Mouse (Mus musculus) lung, postnatal 0 days (tissue): ENCODE measurements around the gene Engase. TPM values are rescaled to one million over a fixed set of nuclear protein-coding genes. Genes with fewer than 3 reads are reported as not detected.

Experiments
- ATAC-seq: fragments of 200-750 bp; cut with Nextera tagmentation; 2 replicates; pipeline ENCODE4 v1.8.0; 2017; ENCODE audit warnings: moderate library complexity
- DNase-seq: peaks from one replicate; pipeline ENCODE4 v3.0.0-alpha.2; 2016; ENCODE audit warnings: low spot score
- H3K27ac ChIP-seq: fragments of 300-500 bp; sonication (generic); 2 replicates; pipeline ENCODE4 v1.5.1; 2014; ENCODE audit warnings: antibody characterized with exemption, mild to moderate bottlenecking, low read length, mixed read lengths
- H3K27me3 ChIP-seq: fragments of 300-500 bp; sonication (generic); replicated peaks from 2 replicates; pipeline ENCODE4 v1.6.1; 2014; ENCODE audit warnings: low read length, mixed read lengths; ENCODE audit not compliant: insufficient read depth
- H3K36me3 ChIP-seq: fragments of 300-500 bp; sonication (generic); 2 replicates; pipeline ENCODE4 v1.6.1; 2014; ENCODE audit warnings: low read length, mixed read lengths; ENCODE audit not compliant: insufficient read depth
- H3K4me1 ChIP-seq: fragments of 300-500 bp; sonication (generic); 2 replicates; pipeline ENCODE4 v1.6.1; 2014; ENCODE audit warnings: antibody characterized with exemption, low read depth, low read length, mixed read lengths; ENCODE audit not compliant: insufficient read depth
- H3K4me2 ChIP-seq: fragments of 300-500 bp; sonication (generic); replicated peaks from 2 replicates; pipeline ENCODE4 v1.6.1; 2014; ENCODE audit warnings: low read depth, mild to moderate bottlenecking, low read length, moderate library complexity, mixed read lengths
- H3K4me3 ChIP-seq: fragments of 300-500 bp; sonication (generic); 2 replicates; pipeline ENCODE4 v1.5.1; 2014; ENCODE audit warnings: low read depth, low read length
- H3K9ac ChIP-seq: fragments of 300-500 bp; sonication (generic); replicated peaks from 2 replicates; pipeline ENCODE4 v1.6.1; 2014; ENCODE audit warnings: low read depth, mild to moderate bottlenecking
- H3K9me3 ChIP-seq: fragments of 300-500 bp; sonication (generic); 2 replicates; pipeline ENCODE4 v1.6.1; 2016; ENCODE audit warnings: low read length, mixed read lengths
- CTCF ChIP-seq: IDR thresholded peaks from 2 replicates; pipeline ENCODE4 v1.5.1; 2016; ENCODE audit warnings: antibody characterized with exemption, mild to moderate bottlenecking
- EP300 ChIP-seq: IDR thresholded peaks from 2 replicates; pipeline ENCODE4 v1.6.1; 2016; ENCODE audit warnings: antibody characterized with exemption, mild to moderate bottlenecking, control low read depth
- WGBS: fragments of 180-500 bp; shearing (Covaris S2); extraction: QIAGEN DNeasy Blood & Tissue Kit; methylation state at CpG from one replicate; pipeline ENCODE4 v1.1.7; 2014; 5-methylcytosine and 5-hydroxymethylcytosine counted together
- polyA plus RNA-seq: library from polyadenylated mRNA; unstranded; fragments of >200 nt; fragmentation: Nextera tagmentation; extraction: Ambion mirVana; gene quantifications from 2 replicates; pipeline ENCODE4 v1.2.1, GENCODE M21; 2015

Gene Engase
- polyA plus RNA-seq = 4.7 and 4.9 TPM in 2 replicates

- no peak within 1 kb of the TSS for H3K27ac ChIP-seq
- peak within 1 kb of the TSS; percentile 73 for H3K4me3 ChIP-seq
- WGBS = under 1% methylated on average over 51 of the region's 57 CpGs
- no peaks in the 10 kb centered on the region for H3K27me3 ChIP-seq
- DNase-seq = peak; percentile 98
- H3K9ac ChIP-seq = peak within 1 kb of the TSS; percentile 56
- no peaks in the 10 kb centered on the region for H3K9me3 ChIP-seq
- peak; percentile 100 for ATAC-seq
- H3K36me3 ChIP-seq = no peaks in the 10 kb centered on the region
- peak within 1 kb of the TSS; percentile 94 for H3K4me2 ChIP-seq
- no peak for TF ChIP-seq CTCF
- no peak for TF ChIP-seq EP300
- H3K4me1 ChIP-seq = no peaks in the 10 kb centered on the region; the same call in 1 of the 2 replicates
These were observed at the start of gene Engase for GRCm38 (mm10) chr11:118476396-118477373. TSS of gene Engase (plus strand) at chr11:118476829.

GRCm38 (mm10) chr11:118427266-118427779 is 49.3 kb upstream of the Engase start:
- Histone ChIP-seq H3K27me3 (no peaks in the 10 kb centered on the region), H3K4me2 (no peak overlapping the region), H3K9ac (no peak overlapping the region), H3K4me3 (no peak overlapping the region), H3K4me1 (peaks cover 28% of the 10 kb centered on the region; the same call in 1 of the 2 replicates), H3K9me3 (no peaks in the 10 kb centered on the region), H3K36me3 (no peaks in the 10 kb centered on the region), H3K27ac (no peak overlapping the region)
- DNase-seq = no peak
- WGBS = 43% methylated on average over 3 of the region's 3 CpGs
- no peak for ATAC-seq
- TF ChIP-seq EP300 = no peak
- no peak for TF ChIP-seq CTCF

- WGBS = 2% methylated on average over 8 of the region's 8 CpGs
- no peaks in the 10 kb centered on the region for H3K36me3 ChIP-seq
- peak within 1 kb of the TSS; percentile 37 for H3K4me2 ChIP-seq
- no peaks in the 10 kb centered on the region for H3K27me3 ChIP-seq
- ATAC-seq (no peak), DNase-seq (no peak)
- H3K4me1 ChIP-seq = peaks cover 28% of the 10 kb centered on the region; the same call in 1 of the 2 replicates
- H3K9ac ChIP-seq = peak within 1 kb of the TSS; percentile 3; the same call in 1 of the 2 replicates
- TF ChIP-seq EP300 (no peak), CTCF (peak; percentile 23)
- H3K27ac ChIP-seq = peak within 1 kb of the TSS; percentile 71
- H3K9me3 ChIP-seq = no peaks in the 10 kb centered on the region
- peak within 1 kb of the TSS; percentile 15; the same call in 1 of the 2 replicates for H3K4me3 ChIP-seq
These were observed 48.6 kb upstream of the Engase start, which contains the start of gene C1qtnf1 for GRCm38 (mm10) chr11:118427986-118428385. TSS of gene C1qtnf1 (plus strand) at chr11:118428203.

GRCm38 (mm10) chr11:118428460-118428868 is 48.2 kb upstream of the Engase start:
- WGBS = 7% methylated on average over 11 of the region's 11 CpGs
- DNase-seq = no peak
- no peak; the same call in 1 of the 2 replicates for ATAC-seq
- no peaks in the 10 kb centered on the region for H3K9me3 ChIP-seq
- H3K9ac ChIP-seq = peak overlapping the region; percentile 3; the same call in 1 of the 2 replicates
- peak overlapping the region; percentile 37 for H3K4me2 ChIP-seq
- no peaks in the 10 kb centered on the region for H3K27me3 ChIP-seq
- H3K4me1 ChIP-seq = peaks cover 30% of the 10 kb centered on the region
- H3K27ac ChIP-seq = peak overlapping the region; percentile 71
- H3K36me3 ChIP-seq = no peaks in the 10 kb centered on the region
- TF ChIP-seq EP300 (no peak), CTCF (no peak)
- H3K4me3 ChIP-seq = peak overlapping the region; percentile 15; the same call in 1 of the 2 replicates

GRCm38 (mm10) chr11:118428944-118429709 is 47.5 kb upstream of the Engase start:
- no peak for DNase-seq
- Histone ChIP-seq H3K9ac (peak overlapping the region; percentile 3; the same call in 1 of the 2 replicates), H3K4me1 (peaks cover 27% of the 10 kb centered on the region), H3K9me3 (no peaks in the 10 kb centered on the region), H3K4me3 (peak overlapping the region; percentile 15; the same call in 1 of the 2 replicates), H3K27ac (peak overlapping the region; percentile 71; the same call in 1 of the 2 replicates), H3K27me3 (no peaks in the 10 kb centered on the region), H3K36me3 (no peaks in the 10 kb centered on the region), H3K4me2 (peak overlapping the region; percentile 37)
- TF ChIP-seq CTCF = no peak
- TF ChIP-seq EP300 = no peak
- 37% methylated on average over 8 of the region's 8 CpGs for WGBS
- no peak for ATAC-seq
